Mouse (Mus musculus): ENCODE measurements around the gene Ppp2r2c. TPM values are rescaled to one million over a fixed set of nuclear protein-coding genes. Genes with fewer than 3 reads are reported as not detected.

Ppp2r2c gene
- 100 to 1,000 TPM; 375 to 387 TPM for total RNA-seq (2021)
- long read RNA-seq, experiment 1, full-length matches to known transcripts, result 193 of 294 reads
- long read RNA-seq, experiment 1, partial matches to known transcripts, result 65 of 294 reads
- long read RNA-seq, experiment 1, other reads (novel, unspliced or antisense), result 36 of 294 reads
- long read RNA-seq, experiment 2, full-length matches to known transcripts, result 248 of 388 reads
- long read RNA-seq, experiment 2, partial matches to known transcripts, result 102 of 388 reads
- long read RNA-seq, experiment 2, other reads (novel, unspliced or antisense), result 38 of 388 reads

DNA sequence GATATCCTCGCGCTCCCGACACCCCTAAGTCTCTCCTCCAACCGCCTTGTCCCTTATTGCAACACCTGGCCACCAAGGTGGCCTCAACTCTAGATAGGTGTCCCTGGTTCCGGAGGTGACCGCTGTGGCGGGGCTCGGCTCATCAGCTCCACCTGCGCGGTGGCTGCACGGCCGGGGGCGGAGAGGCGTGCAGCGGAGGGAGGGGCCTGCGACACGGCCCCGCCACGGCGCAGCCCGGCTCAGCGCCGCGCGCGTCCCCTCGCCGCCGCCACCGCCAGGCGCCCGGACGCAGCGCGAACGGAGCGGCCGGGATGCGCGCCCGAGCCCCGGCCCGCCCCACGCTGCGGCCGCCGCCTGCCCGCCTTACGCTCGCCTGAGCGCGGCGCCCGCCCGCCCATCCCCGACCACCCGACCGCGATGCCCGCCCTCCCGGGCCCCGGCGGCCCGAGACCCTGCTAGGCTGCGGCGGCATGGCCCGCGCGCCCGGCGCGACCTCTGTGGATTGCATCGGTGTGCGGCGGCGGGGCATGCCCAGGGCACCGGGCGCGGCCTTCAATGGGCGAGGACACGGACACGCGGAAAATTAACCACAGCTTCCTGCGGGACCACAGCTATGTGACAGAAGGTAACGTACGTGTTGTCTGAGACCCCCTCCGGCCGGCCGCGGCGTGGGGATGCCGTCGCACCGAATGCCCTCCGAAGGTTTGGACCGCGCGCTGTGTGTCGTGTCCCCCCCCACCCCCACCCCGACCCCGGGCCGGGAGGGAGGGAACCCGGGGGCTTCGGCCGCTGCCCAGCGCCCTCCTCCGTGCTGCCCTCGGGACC is at the start of gene Ppp2r2c:
Ppp2r2c (plus strand) TSS at position 248 of the 825 bp plus-strand sequence.
- no peak for TF ChIP-seq CTCF (conservative IDR thresholded peaks at IDR 0.05)
- peak within 1 kb of the TSS; percentile 83 for H3K4me3 ChIP-seq
- H3K27ac ChIP-seq, result peak within 1 kb of the TSS; percentile 99
- peak in 1 of 2 experiments; percentile 67 for DNase-seq (ENCODE audit: low spot score in 2 of 2)

DNA sequence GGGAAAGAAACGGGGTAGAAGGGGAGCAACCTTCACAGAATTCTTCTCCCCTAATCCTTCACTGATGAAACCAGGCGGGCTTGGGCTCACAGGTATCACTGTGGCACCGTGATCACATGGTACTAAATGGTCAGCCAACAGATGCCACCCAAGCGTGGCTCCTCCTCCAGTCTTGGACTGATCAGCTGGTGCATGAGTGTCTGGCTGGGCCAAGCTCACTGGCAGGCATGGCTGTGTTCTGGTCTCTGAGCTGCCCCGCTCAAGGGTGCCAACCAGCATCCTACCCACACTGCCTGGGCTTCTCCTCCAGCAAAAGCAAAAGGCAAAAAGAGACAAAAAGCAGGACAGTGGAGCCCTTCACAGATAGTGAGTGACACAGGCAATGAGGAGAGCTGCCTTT is 48.6 kb upstream of the Ppp2r2c start:
- no peak for TF ChIP-seq CTCF (conservative IDR thresholded peaks at IDR 0.05)
- Histone ChIP-seq H3K27ac (no peak overlapping the region), H3K4me3 (no peak overlapping the region)
- DNase-seq (ENCODE audit: low spot score in 2 of 2), result no peak

GRCm38 (mm10) chr5:36820142-36820541 is 48.2 kb upstream of the Ppp2r2c start:
- peak; percentile 93 for TF ChIP-seq CTCF (conservative IDR thresholded peaks at IDR 0.05)
- Histone ChIP-seq H3K27ac (no peak overlapping the region), H3K4me3 (no peak overlapping the region)
- DNase-seq (ENCODE audit: low spot score in 2 of 2), result peak; percentile 46 to 76

DNA sequence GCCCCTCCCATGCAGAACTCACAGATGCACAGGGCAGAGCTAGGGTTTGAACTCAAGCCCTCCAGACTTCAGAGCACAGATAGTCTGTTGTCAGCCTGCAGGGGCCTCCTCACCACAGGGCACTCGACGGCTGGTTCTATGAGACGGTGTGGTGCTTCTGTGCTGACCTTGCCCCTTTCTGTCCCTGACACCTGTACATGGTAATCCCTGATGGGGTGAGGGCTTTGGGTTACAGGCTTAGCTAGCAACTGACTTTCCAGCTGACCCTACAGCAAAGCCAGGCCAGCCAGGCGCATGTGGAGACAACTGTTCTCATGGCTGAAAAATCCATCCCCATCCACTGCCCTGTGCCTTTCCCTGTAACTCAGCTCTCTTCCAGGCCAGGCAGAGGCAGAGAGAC is 45.4 kb upstream of the Ppp2r2c start:
- TF ChIP-seq CTCF (conservative IDR thresholded peaks at IDR 0.05), result no peak
- Histone ChIP-seq H3K27ac (no peak overlapping the region), H3K4me3 (no peak overlapping the region)
- no peak for DNase-seq (ENCODE audit: low spot score in 2 of 2)

GRCm38 (mm10) chr5:36829098-36829497 is 39.2 kb upstream of the Ppp2r2c start:
- Histone ChIP-seq H3K27ac (no peak overlapping the region), H3K4me3 (no peak overlapping the region)
- TF ChIP-seq CTCF (conservative IDR thresholded peaks at IDR 0.05), result no peak
- DNase-seq (ENCODE audit: low spot score in 2 of 2), result no peak

GRCm38 (mm10) chr5:36829913-36830879 is 38.1 kb upstream of the Ppp2r2c start, which contains the start of gene Man2b2:
Gene Man2b2, minus strand, starts transcription at chr5:36830653.
- H3K27ac ChIP-seq, result peak within 1 kb of the TSS; percentile 85
- peak; percentile 100 for TF ChIP-seq CTCF (conservative IDR thresholded peaks at IDR 0.05)
- peak; percentile 84 to 95 for DNase-seq (ENCODE audit: low spot score in 2 of 2)
- peak within 1 kb of the TSS; percentile 79 for H3K4me3 ChIP-seq

DNA sequence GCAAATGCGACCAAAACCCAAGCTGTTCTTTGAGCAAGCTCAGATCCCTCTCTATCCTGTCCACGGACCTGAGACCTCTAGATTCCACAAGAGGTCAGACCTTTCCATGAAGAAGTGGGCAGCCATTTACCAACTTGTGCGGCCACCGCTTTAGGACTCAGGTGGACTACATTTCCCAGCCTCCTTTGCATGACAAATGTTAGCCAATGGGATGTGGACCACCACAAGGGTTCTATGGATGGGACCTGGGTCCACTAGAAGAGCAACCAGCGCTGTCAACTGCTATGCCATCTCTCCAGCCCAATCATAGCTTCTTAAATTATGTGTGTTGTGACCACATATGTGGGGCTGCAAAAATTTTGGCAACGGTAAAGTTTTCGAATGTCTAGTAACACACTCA is 37.0 kb upstream of the Ppp2r2c start:
- TF ChIP-seq CTCF (conservative IDR thresholded peaks at IDR 0.05), result no peak
- no peak overlapping the region for H3K4me3 ChIP-seq
- peak; percentile 32 to 33 for DNase-seq (ENCODE audit: low spot score in 2 of 2)
- H3K27ac ChIP-seq, result no peak overlapping the region

GRCm38 (mm10) chr5:36835933-36836332 is 32.4 kb upstream of the Ppp2r2c start:
- no peak overlapping the region for H3K27ac ChIP-seq
- DNase-seq (ENCODE audit: low spot score in 2 of 2), result peak; percentile 76 to 88
- TF ChIP-seq CTCF (conservative IDR thresholded peaks at IDR 0.05), result peak; percentile 98

DNA sequence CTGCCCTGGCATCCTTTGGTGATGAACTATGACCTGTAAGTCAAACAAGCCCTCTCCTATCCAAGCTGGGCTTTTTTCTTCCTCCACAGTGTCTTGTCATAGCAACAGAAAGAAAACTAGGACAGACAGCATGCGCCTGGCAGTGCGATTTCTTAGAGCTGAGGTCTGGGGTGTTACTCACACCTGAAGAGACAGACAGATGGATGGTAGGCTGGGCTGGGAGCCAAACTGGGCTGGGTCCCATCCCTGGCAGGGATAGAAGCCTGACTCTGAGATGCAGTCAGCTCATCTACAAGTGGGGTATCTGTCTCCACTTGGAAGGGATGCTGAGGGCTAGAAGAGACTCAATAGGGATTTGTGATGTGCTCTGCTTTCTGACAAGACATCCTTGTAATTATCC is 29.3 kb upstream of the Ppp2r2c start:
- DNase-seq (ENCODE audit: low spot score in 2 of 2), result peak in 1 of 2 experiments; percentile 37
- H3K27ac ChIP-seq, result no peak overlapping the region

More at GRCm38 (mm10) chr5:36835933-36836332, 32.4 kb upstream of the Ppp2r2c start:
- H3K4me3 ChIP-seq, result no peak overlapping the region

DNA sequence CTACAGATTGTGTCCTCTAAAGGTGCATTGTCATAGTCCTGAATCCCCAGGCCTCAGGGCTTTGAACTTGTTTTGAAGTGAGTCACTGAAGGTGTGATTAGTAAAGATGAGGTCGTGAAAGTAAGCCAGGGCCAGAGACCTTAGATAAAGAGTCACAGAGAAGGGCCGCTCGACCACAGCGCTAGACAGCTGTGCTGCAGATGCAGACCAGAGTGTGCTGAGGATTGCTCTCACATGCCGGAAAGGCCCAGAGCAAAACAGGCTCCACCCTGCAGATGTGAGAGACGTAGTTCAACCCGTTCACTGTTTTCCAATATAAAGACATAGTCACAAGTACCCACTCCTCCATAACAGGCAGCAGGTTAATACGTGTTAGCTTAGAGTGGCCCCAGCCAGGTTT is 28.7 kb upstream of the Ppp2r2c start:
- Histone ChIP-seq H3K4me3 (no peak overlapping the region), H3K27ac (no peak overlapping the region)
- no peak for TF ChIP-seq CTCF (conservative IDR thresholded peaks at IDR 0.05)
- DNase-seq (ENCODE audit: low spot score in 2 of 2), result no peak

More for the DNA sequence above, 29.3 kb upstream of the Ppp2r2c start:
- no peak overlapping the region for H3K4me3 ChIP-seq
- TF ChIP-seq CTCF (conservative IDR thresholded peaks at IDR 0.05), result no peak

DNA sequence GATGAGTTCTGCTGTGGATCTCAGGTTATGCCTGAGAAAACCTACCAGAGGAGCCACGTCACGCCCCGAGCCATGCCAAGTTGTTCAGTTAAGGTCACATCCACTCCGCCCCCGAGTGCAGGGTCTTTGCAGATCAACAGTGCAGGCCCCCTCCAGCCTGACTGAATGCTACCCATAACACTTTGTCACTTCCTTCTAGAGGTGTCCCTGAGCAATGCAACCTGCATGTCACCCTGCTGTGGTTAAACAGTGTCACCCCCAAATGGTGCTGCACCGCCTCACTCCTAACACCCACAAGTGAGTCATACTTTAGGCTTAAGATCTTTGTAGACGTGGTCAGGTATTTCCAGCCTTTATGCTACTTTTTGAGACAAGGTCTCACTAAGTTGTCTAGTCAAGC is 28.2 kb upstream of the Ppp2r2c start:
- Histone ChIP-seq H3K27ac (no peak overlapping the region), H3K4me3 (no peak overlapping the region)
- TF ChIP-seq CTCF (conservative IDR thresholded peaks at IDR 0.05), result no peak
- DNase-seq (ENCODE audit: low spot score in 2 of 2), result no peak

GRCm38 (mm10) chr5:36841701-36842100 is 26.6 kb upstream of the Ppp2r2c start:
- DNase-seq (ENCODE audit: low spot score in 2 of 2), result no peak
- Histone ChIP-seq H3K4me3 (no peak overlapping the region), H3K27ac (peak overlapping the region; percentile 72)
- no peak for TF ChIP-seq CTCF (conservative IDR thresholded peaks at IDR 0.05)
